Mouse (Mus musculus): ENCODE measurements at regions not wholly inside any gene's neighbourhood (a gene's known extent, or its start where the extent isn't known, plus 50 kb on each side); places are given as distances from the start of the nearest gene placed in this dataset.

- DNase-seq (ENCODE audit: low read depth, low spot score): no peak
These were observed 797.1 kb upstream of the Slit2 start for GRCm38 (mm10) chr5:47185868-47186267.

DNA sequence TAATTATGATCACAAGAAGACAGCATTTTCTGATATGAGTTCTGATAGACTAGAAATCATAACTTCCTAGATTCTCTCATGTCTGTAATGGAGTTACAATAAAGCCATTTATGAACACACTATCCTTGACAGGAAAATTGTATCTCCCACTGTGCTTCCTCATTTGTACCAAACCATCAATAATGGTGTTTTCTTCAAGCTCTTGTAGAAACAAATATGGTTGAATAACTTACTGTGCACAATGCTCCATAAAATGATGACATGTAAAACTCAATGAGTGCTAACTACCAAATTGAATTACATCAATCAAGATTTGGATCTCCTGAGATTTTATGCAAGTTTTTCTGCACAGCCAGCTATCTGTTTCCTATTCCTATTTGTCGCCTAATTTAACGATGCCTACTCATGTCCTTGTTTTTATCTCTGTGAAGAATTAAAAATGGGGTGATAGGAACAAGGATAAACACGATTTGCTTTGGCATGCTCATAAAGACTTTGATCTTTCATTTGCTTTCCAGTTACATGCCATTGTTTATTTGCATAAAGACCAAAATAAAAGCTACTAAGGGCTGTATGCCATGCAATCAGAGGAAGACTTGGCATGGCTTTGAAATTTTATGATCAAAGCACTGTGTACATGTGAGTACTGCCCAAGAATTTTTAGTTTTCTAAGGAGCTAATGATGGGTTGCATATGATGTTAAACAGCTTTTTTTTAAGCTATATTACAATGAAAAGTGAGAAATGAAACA, 780.6 kb upstream of the Slit2 start:
- DNase-seq (ENCODE audit: low read depth, low spot score): no peak

DNA sequence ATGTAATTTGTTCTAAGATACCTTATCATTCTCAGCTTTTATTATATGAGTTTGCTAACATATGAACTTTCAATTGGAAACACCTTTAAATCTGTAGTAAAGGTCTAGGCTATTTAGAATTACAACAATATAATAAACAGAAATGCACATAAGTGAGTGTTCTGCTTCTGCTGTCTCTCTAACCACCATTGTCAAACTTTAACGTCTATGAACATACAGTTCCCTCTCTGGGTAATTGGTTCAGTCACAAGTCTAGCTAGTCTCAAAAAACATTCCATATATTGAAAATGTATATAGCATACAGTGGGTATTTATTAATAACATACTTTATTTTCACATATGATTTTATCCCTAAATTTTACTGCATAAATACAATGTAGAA, 780.0 kb upstream of the Slit2 start:
- no peak for DNase-seq (ENCODE audit: low read depth, low spot score)

- no peak for DNase-seq (ENCODE audit: low read depth, low spot score)
These were observed 772.4 kb upstream of the Slit2 start for GRCm38 (mm10) chr5:47210542-47210941.

GRCm38 (mm10) chr5:47215421-47215820, 767.5 kb upstream of the Slit2 start:
- DNase-seq (ENCODE audit: low read depth, low spot score): no peak

GRCm38 (mm10) chr5:47225247-47225646, 757.7 kb upstream of the Slit2 start:
- no peak for DNase-seq (ENCODE audit: low read depth, low spot score)

DNA sequence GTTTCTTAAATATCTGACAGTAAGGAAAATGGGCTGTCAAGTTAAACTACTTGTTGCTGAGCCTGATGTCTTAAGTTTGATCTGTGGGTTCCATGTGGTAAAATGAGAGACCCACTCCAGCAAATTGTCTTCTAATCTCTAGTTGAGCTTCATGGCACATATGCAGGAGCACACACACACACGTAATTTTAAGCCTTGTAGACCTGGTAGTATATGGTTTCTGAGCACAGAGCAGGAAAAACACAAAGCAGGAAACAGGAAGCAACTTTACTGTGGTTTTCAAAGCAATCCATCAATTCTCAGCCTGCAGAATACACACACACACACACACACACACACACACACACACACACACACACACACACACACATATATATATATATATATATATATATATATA, 746.8 kb upstream of the Slit2 start:
- DNase-seq (ENCODE audit: low read depth, low spot score): no peak

DNA sequence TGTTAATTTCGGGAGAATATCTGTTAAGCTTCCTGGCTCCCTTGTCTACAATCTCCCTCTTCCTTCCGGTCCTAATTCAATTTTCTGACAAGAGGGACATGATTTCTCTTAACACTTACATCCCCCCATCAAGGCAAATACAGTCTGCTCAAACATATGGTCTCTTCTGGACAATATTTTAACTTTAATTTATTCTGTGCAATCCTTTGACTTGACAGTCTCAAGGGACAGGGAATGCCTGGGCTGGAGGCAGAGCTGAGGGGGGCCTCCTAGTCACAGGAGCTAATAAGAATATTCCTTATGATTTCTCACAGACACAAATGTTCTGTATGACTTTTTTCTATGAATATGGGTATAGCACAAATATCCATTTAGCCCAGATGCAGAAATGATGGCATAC, 742.9 kb upstream of the Slit2 start:
- DNase-seq (ENCODE audit: low read depth, low spot score): no peak

- no peak for DNase-seq (ENCODE audit: low read depth, low spot score)
These were observed 742.4 kb upstream of the Slit2 start for GRCm38 (mm10) chr5:47240586-47240985.

- DNase-seq (ENCODE audit: low read depth, low spot score): peak; percentile 18
These were observed 728.0 kb upstream of the Slit2 start for GRCm38 (mm10) chr5:47254835-47255369.

DNA sequence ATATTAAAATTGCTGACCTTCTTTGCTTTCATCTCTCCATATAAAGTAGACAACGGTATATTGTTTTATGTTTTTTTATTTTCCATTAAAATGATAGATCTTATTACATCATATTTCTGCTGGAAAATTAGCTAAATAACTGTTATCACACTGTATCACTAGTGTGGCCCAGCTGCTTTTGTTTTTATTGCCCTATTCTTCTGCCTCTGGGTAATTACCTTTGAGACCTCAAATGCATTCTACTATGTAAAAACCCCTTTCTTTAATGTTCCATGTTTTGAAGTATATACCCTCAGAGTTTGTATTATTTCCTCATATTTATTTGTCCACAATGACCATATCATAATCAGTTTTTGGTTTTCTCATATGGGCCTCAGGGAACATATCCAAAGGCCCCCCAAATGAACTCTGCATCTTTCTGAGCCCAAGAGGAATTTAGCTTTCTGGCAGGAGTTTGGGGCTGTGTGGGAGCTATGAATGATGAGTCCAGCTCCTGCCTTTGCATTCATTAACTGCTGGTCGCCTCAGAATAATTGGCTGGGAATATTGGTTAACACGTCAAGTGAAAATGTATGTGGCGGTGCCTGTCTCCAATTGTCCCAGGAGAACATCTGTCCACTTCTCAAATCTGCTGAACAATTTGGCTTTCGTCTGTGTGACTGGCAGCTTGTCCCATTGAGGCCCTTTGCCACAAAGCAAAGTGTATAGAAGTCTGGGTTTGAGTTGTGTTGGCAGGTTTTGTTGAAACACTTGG, 721.1 kb upstream of the Slit2 start:
- DNase-seq (ENCODE audit: low read depth, low spot score): no peak

DNA sequence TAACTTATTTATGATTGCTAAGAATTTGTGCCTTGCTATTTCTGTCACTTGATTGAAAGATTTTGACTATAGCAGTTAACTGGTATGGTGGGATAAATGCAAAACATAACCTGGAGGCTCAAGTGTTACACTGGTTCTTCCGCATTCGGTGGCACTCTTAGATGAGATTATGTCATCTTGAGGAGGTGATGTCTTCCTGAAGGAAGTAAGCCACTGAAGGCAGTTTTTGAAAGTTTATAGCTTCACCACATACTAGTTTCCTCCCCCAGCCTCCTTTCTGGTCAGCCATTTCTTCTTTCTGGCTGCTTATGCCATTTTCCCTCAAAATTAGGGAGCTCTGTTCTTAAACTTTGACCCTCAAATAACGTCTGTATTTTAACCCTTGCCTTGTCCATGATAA, 710.3 kb upstream of the Slit2 start:
- no peak for DNase-seq (ENCODE audit: low read depth, low spot score)

- DNase-seq (ENCODE audit: low read depth, low spot score): no peak
These were observed 709.3 kb upstream of the Slit2 start for GRCm38 (mm10) chr5:47273389-47274255.

GRCm38 (mm10) chr5:47274256-47274638, 708.7 kb upstream of the Slit2 start:
- DNase-seq (ENCODE audit: low read depth, low spot score): no peak

GRCm38 (mm10) chr5:47276231-47277195, 706.4 kb upstream of the Slit2 start:
- DNase-seq (ENCODE audit: low read depth, low spot score): no peak

DNA sequence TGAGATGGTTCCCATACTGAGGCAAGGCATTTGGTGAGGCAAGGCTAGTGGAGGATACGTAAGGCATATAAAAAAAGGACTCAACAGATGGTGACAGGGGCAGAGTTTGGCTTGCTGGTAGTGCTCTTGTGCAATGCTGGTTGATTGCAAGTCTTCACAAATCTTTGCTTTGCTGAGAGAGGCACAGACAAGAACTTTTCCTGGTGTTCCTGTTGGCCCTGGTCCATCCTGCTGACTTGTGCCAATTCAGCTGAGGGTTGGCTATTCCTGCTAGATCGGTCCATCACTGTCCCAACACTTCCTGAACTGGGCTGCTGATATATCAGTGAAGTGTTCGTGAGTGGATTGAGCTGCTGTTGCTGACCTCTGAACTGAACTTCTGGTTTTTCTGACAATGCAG, 703.3 kb upstream of the Slit2 start:
- no peak for DNase-seq (ENCODE audit: low read depth, low spot score)

DNA sequence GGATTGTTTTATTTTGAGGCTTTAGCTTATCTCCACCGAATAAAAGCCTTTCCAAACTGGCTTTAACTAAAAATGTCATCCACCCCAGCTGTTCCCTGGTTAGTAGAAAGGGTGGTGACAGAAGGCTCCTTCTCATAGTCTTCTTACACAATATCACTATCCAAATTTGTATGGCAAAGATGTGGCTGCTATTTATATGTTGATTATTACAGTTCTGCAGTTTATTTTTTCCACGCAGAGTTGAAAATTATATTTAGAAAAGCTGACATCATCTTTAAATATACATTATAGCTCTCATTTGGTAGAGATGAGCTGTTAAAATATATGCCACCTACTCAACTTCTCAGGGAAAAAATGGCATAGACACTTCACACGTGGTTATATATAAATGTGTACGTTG, 683.3 kb upstream of the Slit2 start:
- DNase-seq (ENCODE audit: low read depth, low spot score): peak; percentile 89

GRCm38 (mm10) chr5:47317506-47317905, 665.4 kb upstream of the Slit2 start:
- no peak for DNase-seq (ENCODE audit: low read depth, low spot score)

DNA sequence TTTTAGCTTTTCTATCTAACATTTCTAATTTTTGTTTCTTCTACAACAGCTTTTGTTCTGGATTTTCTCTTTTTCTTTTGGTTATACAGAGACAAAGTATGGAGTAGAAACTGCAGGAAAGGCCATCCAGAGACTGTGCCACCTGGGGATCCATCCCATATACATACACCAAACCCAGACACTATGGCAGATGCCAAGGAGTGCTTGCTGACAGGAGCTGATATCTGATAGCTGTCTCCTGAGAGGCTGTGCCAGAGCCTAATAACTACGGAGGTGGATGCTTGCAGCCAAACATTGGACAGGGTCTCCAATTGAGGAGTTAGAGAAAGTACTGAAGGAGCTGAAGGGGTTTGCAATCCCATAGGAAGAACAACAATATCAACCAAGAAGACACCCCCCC, 664.8 kb upstream of the Slit2 start:
- no peak for DNase-seq (ENCODE audit: low read depth, low spot score)

GRCm38 (mm10) chr5:47322511-47323167, 660.3 kb upstream of the Slit2 start:
- DNase-seq (ENCODE audit: low read depth, low spot score): no peak

Measured in telencephalon, adult 2 months (tissue).